Mouse (Mus musculus) lung, embryonic 14.5 days (tissue): ENCODE results near the gene BC049352. TPM values are rescaled to one million over a fixed set of nuclear protein-coding genes. Genes with fewer than 3 reads are reported as not detected.
A peak's percentile ranks its signal among the peaks of the same experiment; 100 is the strongest.

Experiments used
- ATAC-seq: fragments of 200-750 bp; cut with Nextera tagmentation; 2 replicates; pipeline ENCODE4 v1.8.0; 2017; ENCODE audit warnings: mild to moderate bottlenecking, moderate TSS enrichment, moderate library complexity; ENCODE audit not compliant: insufficient read depth
- DNase-seq: peaks from one replicate; pipeline ENCODE4 v3.0.0-alpha.2; 2015
- H3K27ac ChIP-seq: fragments of 300-500 bp; sonication (generic); 2 replicates; pipeline ENCODE4 v1.5.1; 2014; ENCODE audit warnings: low read depth, mild to moderate bottlenecking, moderate library complexity
- H3K27me3 ChIP-seq: fragments of 300-500 bp; sonication (generic); 2 replicates; pipeline ENCODE4 v1.6.1; 2014; ENCODE audit warnings: low read length, control low read depth; ENCODE audit not compliant: insufficient read depth
- H3K36me3 ChIP-seq: fragments of 300-500 bp; sonication (generic); 2 replicates; pipeline ENCODE4 v1.6.1; 2014; ENCODE audit warnings: control low read depth; ENCODE audit not compliant: insufficient read depth
- H3K4me1 ChIP-seq: fragments of 300-500 bp; sonication (generic); 2 replicates; pipeline ENCODE4 v1.6.1; 2014; ENCODE audit warnings: antibody characterized with exemption, control low read depth; ENCODE audit not compliant: insufficient read depth
- H3K4me2 ChIP-seq: fragments of 300-500 bp; sonication (generic); 2 replicates; pipeline ENCODE4 v1.6.1; 2014; ENCODE audit warnings: mild to moderate bottlenecking
- H3K4me3 ChIP-seq: fragments of 300-500 bp; sonication (generic); 2 replicates; pipeline ENCODE4 v1.5.1; 2014; ENCODE audit warnings: low read depth, low read length
- H3K9ac ChIP-seq: fragments of 300-500 bp; sonication (generic); 2 replicates; pipeline ENCODE4 v1.6.1; 2014
- H3K9me3 ChIP-seq: fragments of 300-500 bp; sonication (generic); 2 replicates; pipeline ENCODE4 v1.6.1; 2016; ENCODE audit warnings: low read depth, low read length, control low read depth
- CTCF ChIP-seq: IDR thresholded peaks from 2 replicates; pipeline ENCODE4 v1.5.1; 2016; ENCODE audit warnings: antibody characterized with exemption, low read depth
- WGBS: fragments of 180-500 bp; shearing (Covaris S2); extraction: QIAGEN DNeasy Blood & Tissue Kit; methylation state at CpG from one replicate; pipeline ENCODE4 v1.1.7; 2014; 5-methylcytosine and 5-hydroxymethylcytosine counted together
- polyA plus RNA-seq: library from polyadenylated mRNA; unstranded; fragments of >200 nt; fragmentation: Nextera tagmentation; extraction: Ambion mirVana; gene quantifications from 2 replicates; pipeline ENCODE4 v1.2.1, GENCODE M21; 2014

BC049352 gene
- polyA plus RNA-seq, 1 experiment from 2014 or later: 0.13 TPM

DNA sequence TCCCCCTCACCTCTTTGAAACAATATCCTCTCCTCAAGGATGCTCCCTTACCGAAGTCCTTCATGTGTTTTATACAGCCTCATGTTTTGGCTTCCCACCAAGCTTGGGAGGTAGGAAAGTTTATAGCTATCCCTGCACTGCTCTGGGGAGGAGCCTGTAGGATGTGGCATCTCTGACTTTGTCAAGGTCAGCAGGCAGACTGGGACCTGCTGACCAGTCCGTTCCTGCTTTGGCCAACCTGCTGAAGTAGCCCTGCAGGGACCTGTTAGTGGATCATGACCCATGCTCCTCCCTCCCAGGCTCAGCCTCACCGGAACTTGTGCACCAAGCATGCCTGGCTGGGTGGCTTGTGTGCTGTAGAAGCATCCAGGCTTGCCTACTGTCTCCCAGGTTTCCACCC is 39.1 kb upstream of the BC049352 start:
- no peak overlapping the region for H3K27ac ChIP-seq
- H3K4me1 ChIP-seq: no peaks in the 10 kb centered on the region
- H3K27me3 ChIP-seq: peaks cover 66% of the 10 kb centered on the region
- H3K9ac ChIP-seq: no peak overlapping the region
- no peak for ATAC-seq
- no peak for DNase-seq
- H3K36me3 ChIP-seq: no peaks in the 10 kb centered on the region
- 49% methylated on average over 3 of the region's 3 CpGs for WGBS
- TF ChIP-seq CTCF: no peak
- H3K9me3 ChIP-seq: no peaks in the 10 kb centered on the region
- H3K4me2 ChIP-seq: no peak overlapping the region
- H3K4me3 ChIP-seq: no peak overlapping the region

GRCm38 (mm10) chr9:45145533-45146266 is 36.1 kb upstream of the BC049352 start:
- H3K27me3 ChIP-seq: peaks cover 37% of the 10 kb centered on the region
- H3K4me2 ChIP-seq: peak overlapping the region; percentile 62
- WGBS: 3% methylated on average over 27 of the region's 27 CpGs
- H3K4me1 ChIP-seq: no peaks in the 10 kb centered on the region
- H3K36me3 ChIP-seq: no peaks in the 10 kb centered on the region
- peak overlapping the region; percentile 37; the same call in 1 of the 2 replicates for H3K9ac ChIP-seq
- DNase-seq (peak; percentile 8), ATAC-seq (peak; percentile 21; the same call in 1 of the 2 replicates)
- H3K4me3 ChIP-seq: peak overlapping the region; percentile 21; the same call in 1 of the 2 replicates
- TF ChIP-seq CTCF: peak; percentile 33; the same call in 1 of the 2 replicates
- no peak overlapping the region for H3K27ac ChIP-seq
- H3K9me3 ChIP-seq: no peaks in the 10 kb centered on the region

GRCm38 (mm10) chr9:45146267-45146597 is 35.6 kb upstream of the BC049352 start:
- peak; percentile 94 for TF ChIP-seq CTCF
- Histone ChIP-seq H3K4me1 (no peaks in the 10 kb centered on the region), H3K36me3 (no peaks in the 10 kb centered on the region), H3K4me2 (peak overlapping the region; percentile 62), H3K27ac (no peak overlapping the region), H3K9me3 (no peaks in the 10 kb centered on the region), H3K4me3 (peak overlapping the region; percentile 21; the same call in 1 of the 2 replicates), H3K9ac (peak overlapping the region; percentile 37; the same call in 1 of the 2 replicates), H3K27me3 (peaks cover 35% of the 10 kb centered on the region)
- 2% methylated on average over 5 of the region's 5 CpGs for WGBS
- ATAC-seq (no peak), DNase-seq (peak; percentile 86)

DNA sequence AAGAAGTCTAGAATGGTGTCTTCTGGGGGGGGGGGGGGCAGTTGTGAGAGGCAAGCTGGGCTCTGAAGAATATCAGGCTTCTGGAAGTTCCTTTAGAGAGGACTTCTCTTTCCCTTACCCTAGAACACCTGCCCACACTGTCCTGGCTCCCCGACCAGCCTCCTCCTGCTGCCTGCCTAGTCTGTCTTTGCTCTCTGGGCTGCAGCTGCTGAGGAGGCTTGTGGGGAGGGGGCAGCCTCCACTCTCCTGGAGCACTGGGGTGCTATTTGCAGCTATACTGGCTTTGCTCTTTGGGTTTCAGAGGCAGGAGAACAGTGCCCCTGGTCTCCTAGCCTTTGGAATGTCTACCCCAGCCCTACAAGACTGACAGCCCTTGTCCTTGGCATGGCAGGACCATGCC is 30.9 kb upstream of the BC049352 start:
- Histone ChIP-seq H3K9me3 (no peaks in the 10 kb centered on the region), H3K36me3 (no peaks in the 10 kb centered on the region), H3K27ac (no peak overlapping the region), H3K4me1 (no peaks in the 10 kb centered on the region), H3K27me3 (peaks cover 7% of the 10 kb centered on the region), H3K9ac (no peak overlapping the region), H3K4me3 (no peak overlapping the region), H3K4me2 (no peak overlapping the region)
- WGBS: 33% methylated on average over 1 of the region's 1 CpGs
- ATAC-seq (no peak), DNase-seq (no peak)
- no peak for TF ChIP-seq CTCF

- ATAC-seq (no peak), DNase-seq (no peak)
- WGBS: 46% methylated on average over 7 of the region's 7 CpGs
Measured at GRCm38 (mm10) chr9:45153361-45153760, 28.4 kb upstream of the BC049352 start.

GRCm38 (mm10) chr9:45167903-45168302 is 13.9 kb upstream of the BC049352 start:
- Histone ChIP-seq H3K9me3 (no peaks in the 10 kb centered on the region), H3K27ac (no peak overlapping the region), H3K4me2 (no peak overlapping the region), H3K27me3 (no peaks in the 10 kb centered on the region), H3K9ac (no peak overlapping the region), H3K36me3 (no peaks in the 10 kb centered on the region), H3K4me3 (no peak overlapping the region), H3K4me1 (no peaks in the 10 kb centered on the region)
- no peak for DNase-seq
- WGBS: 56% methylated on average over 5 of the region's 5 CpGs
- TF ChIP-seq CTCF: no peak
- ATAC-seq: no peak

More at GRCm38 (mm10) chr9:45153361-45153760, 28.4 kb upstream of the BC049352 start:
- no peak overlapping the region for H3K27ac ChIP-seq
- no peaks in the 10 kb centered on the region for H3K9me3 ChIP-seq
- no peak overlapping the region for H3K9ac ChIP-seq
- H3K27me3 ChIP-seq: no peaks in the 10 kb centered on the region
- no peak for TF ChIP-seq CTCF
- no peaks in the 10 kb centered on the region for H3K4me1 ChIP-seq
- no peak overlapping the region for H3K4me2 ChIP-seq
- no peaks in the 10 kb centered on the region for H3K36me3 ChIP-seq
- no peak overlapping the region for H3K4me3 ChIP-seq

DNA sequence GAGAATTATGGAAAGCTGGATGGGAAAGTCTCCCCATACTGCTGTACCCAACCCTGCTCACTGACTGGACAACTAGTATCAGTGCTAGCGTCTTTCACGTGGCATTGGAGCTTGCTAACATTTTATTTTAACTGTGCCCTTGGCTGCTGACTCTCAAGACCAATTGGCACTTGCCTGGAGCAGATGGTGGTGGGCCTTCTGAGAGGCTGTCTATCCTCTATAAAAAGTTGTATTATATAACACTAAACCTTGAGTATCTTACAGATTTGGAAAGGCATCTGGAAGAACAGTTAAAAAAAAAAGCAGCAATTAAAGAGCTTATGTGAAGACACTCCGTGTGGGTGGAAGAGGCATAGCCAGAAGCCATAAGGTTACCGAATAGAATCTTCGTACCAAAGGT is 11.7 kb upstream of the BC049352 start:
- TF ChIP-seq CTCF: no peak
- Histone ChIP-seq H3K27me3 (no peaks in the 10 kb centered on the region), H3K9ac (no peak overlapping the region), H3K4me2 (no peak overlapping the region), H3K4me1 (no peaks in the 10 kb centered on the region), H3K9me3 (no peaks in the 10 kb centered on the region), H3K4me3 (no peak overlapping the region), H3K27ac (no peak overlapping the region), H3K36me3 (no peaks in the 10 kb centered on the region)
- DNase-seq (no peak), ATAC-seq (no peak)
- 87% methylated on average over 5 of the region's 5 CpGs for WGBS
